Mouse (Mus musculus) midbrain, embryonic 14.5 days (tissue): ENCODE measurements around the gene Bysl. TPM values are rescaled to one million over a fixed set of nuclear protein-coding genes. Genes with fewer than 3 reads are reported as not detected.
A peak's percentile ranks its signal among the peaks of the same experiment; 100 is the strongest.

Source experiments
- ATAC-seq: fragments of 200-750 bp; cut with Nextera tagmentation; 2 replicates; pipeline ENCODE4 v1.8.0; 2017; ENCODE audit warnings: moderate number of reproducible peaks, moderate library complexity; ENCODE audit not compliant: low FRiP score, low TSS enrichment
- DNase-seq: peaks from one replicate; pipeline ENCODE4 v3.0.0-alpha.2; 2015
- H3K27ac ChIP-seq: fragments of 300-500 bp; sonication (generic); replicated peaks from 2 replicates; pipeline ENCODE4 v1.5.1; 2014; ENCODE audit warnings: mild to moderate bottlenecking, low read depth, low read length, moderate library complexity
- H3K27me3 ChIP-seq: fragments of 300-500 bp; sonication (generic); 2 replicates; pipeline ENCODE4 v1.6.1; 2014; ENCODE audit warnings: low read length, control low read depth, mixed read lengths; ENCODE audit not compliant: control insufficient read depth, insufficient read depth
- H3K36me3 ChIP-seq: fragments of 300-500 bp; sonication (generic); 2 replicates; pipeline ENCODE4 v1.6.1; 2014; ENCODE audit warnings: low read length, control low read depth; ENCODE audit not compliant: control insufficient read depth, insufficient read depth
- H3K4me1 ChIP-seq: fragments of 300-500 bp; sonication (generic); 2 replicates; pipeline ENCODE4 v1.6.1; 2014; ENCODE audit warnings: mild to moderate bottlenecking, antibody characterized with exemption, low read length, control low read depth; ENCODE audit not compliant: control insufficient read depth, insufficient read depth
- H3K4me2 ChIP-seq: fragments of 300-500 bp; sonication (generic); 2 replicates; pipeline ENCODE4 v1.6.1; 2014; ENCODE audit warnings: mild to moderate bottlenecking, low read length, moderate library complexity
- H3K4me3 ChIP-seq: fragments of 300-500 bp; sonication (generic); replicated peaks from 2 replicates; pipeline ENCODE4 v1.5.1; 2014; ENCODE audit warnings: low read depth, low read length
- H3K9ac ChIP-seq: fragments of 300-500 bp; sonication (generic); replicated peaks from 2 replicates; pipeline ENCODE4 v1.6.1; 2014; ENCODE audit warnings: mild to moderate bottlenecking, low read length, moderate library complexity
- H3K9me3 ChIP-seq: fragments of 300-500 bp; sonication (generic); 2 replicates; pipeline ENCODE4 v1.6.1; 2016; ENCODE audit warnings: low read length, control low read depth, mixed read lengths; ENCODE audit not compliant: control insufficient read depth
- WGBS: fragments of 180-500 bp; shearing (Covaris S2); extraction: QIAGEN DNeasy Blood & Tissue Kit; methylation state at CpG from one replicate; pipeline ENCODE4 v1.1.7; 2014; 5-methylcytosine and 5-hydroxymethylcytosine counted together
- polyA plus RNA-seq: library from polyadenylated mRNA; unstranded; fragments of >200 nt; fragmentation: Nextera tagmentation; extraction: Ambion mirVana; gene quantifications from 2 replicates; pipeline ENCODE4 v1.2.1, GENCODE M21; 2014

The Bysl gene
- polyA plus RNA-seq, 1 experiment from 2014 or later, result 32.0 TPM

DNA sequence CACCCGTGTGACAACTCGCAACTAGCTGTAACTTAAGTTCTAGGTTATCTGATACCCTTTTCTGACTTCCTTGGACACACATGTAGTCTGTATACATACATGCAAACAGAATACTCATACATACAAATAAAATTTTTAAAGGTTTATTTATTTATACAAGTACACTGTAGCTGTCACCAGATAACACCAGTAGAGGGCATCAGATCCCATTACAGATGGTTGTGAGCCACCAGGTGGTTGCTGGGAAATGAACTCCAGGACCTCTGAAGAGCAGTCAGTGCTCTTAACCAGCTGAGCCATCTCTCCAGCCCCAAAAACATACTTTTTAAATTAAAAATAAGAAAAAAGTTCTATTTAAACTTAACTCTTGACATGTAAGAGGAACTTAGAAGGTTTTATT is 31.7 kb upstream of the Bysl start:
- ATAC-seq (no peak), DNase-seq (no peak)
- WGBS, result 83% methylated on average over 2 of the region's 2 CpGs
- H3K4me2 ChIP-seq, result no peak overlapping the region
- no peaks in the 10 kb centered on the region for H3K9me3 ChIP-seq
- H3K27ac ChIP-seq, result no peak overlapping the region
- no peak overlapping the region for H3K4me3 ChIP-seq
- no peaks in the 10 kb centered on the region for H3K4me1 ChIP-seq
- no peak overlapping the region for H3K9ac ChIP-seq
- H3K27me3 ChIP-seq, result no peaks in the 10 kb centered on the region
- no peaks in the 10 kb centered on the region for H3K36me3 ChIP-seq

DNA sequence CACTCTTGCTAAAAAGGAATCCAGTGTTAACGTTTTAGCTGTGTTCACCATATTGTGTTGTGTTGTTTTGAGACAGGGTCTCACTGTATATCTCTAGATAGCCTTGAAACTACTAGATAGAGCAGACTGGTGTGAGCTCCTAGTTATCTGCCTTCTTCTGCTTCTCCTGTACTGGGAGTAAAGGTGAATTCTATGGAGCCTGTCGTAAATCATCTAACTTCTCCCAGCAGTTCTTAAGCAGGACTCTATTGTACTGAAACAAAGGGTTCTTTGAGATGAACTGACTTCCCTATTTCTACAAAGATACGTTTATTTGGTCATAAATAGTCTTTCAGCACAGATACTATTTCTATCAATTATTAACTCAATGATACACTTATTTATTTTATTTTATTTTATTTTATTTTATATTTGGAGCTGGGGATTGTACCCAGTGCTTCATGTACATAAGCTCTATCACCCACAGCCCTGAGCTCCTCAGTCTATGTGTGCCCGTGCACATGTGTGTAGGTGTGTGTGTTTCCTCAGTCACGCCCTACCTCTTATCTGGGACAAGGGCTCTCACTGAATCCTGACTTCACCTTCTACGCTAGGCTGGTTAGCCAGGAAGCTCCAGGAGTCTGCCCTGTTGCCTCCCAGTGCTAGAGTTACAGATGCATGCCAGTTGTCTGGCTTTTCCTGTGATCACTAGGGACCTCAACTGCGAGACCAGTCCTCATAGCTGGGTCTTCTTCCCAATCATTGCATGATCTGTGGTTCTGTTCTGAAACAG is 22.9 kb upstream of the Bysl start:
- no peak overlapping the region for H3K9ac ChIP-seq
- no peak overlapping the region for H3K27ac ChIP-seq
- H3K27me3 ChIP-seq, result no peaks in the 10 kb centered on the region
- no peak overlapping the region for H3K4me2 ChIP-seq
- H3K9me3 ChIP-seq, result no peaks in the 10 kb centered on the region
- WGBS, result 84% methylated on average over 7 of the region's 7 CpGs
- ATAC-seq, result no peak
- peaks cover 24% of the 10 kb centered on the region for H3K4me1 ChIP-seq
- no peak overlapping the region for H3K4me3 ChIP-seq
- peaks cover 15% of the 10 kb centered on the region; the same call in 1 of the 2 replicates for H3K36me3 ChIP-seq
- no peak for DNase-seq

DNA sequence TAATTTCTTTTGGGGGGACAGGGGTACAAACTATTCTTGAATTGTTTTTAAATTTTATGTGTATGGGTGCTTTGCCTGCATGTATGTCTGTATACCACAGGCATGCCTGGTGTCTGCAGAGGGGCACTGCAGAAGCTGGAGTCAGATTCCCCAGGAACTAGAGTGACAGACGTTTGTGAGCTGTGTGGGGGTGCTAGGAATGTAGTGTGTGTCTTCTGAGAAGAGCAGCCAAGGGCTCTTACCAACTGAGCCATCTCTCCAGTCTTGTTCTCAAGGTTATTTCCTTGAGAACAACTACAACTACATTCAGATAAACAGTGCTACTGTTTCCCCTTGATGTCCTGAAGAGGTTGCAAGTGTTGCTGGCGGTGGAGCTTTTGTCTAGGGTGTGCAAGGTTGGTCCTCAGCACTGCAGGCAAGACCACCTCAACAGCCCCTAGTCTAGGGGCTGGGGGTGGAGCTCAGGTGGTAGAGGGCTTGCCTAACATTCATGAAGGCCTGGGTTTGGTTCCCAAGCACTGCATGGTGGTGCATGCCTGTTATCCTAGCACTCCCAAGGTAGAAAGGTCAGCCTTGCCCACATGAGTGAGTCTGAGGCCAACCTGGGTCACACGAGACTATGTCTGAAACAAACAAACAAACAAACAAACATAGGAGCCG is 21.0 kb upstream of the Bysl start:
- Histone ChIP-seq H3K27ac (no peak overlapping the region), H3K36me3 (peaks cover 15% of the 10 kb centered on the region; the same call in 1 of the 2 replicates), H3K4me1 (peaks cover 26% of the 10 kb centered on the region), H3K4me2 (peak overlapping the region; percentile 67), H3K9me3 (no peaks in the 10 kb centered on the region), H3K27me3 (no peaks in the 10 kb centered on the region), H3K9ac (no peak overlapping the region), H3K4me3 (no peak overlapping the region)
- 76% methylated on average over 4 of the region's 4 CpGs for WGBS
- DNase-seq, result no peak
- ATAC-seq, result no peak

DNA sequence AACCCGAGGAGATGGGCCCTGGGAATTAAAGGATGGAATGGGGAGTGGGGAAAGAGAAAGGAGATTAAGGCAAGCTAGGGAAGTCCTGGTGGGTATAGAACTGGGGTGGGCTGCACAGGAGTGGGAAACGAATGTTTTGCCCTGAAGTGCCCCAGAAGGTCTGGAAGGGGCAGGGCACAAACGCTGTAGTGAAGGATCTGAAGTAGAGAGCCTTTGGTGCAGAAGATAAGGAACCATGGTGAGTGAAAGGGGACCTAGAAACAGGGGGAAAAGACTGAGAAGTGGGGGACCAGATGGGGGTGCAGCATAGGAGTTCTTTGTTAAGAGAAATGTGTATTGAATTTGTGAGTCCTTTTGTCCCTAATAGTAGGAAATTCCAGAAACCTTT is 19.4 kb upstream of the Bysl start, which contains the start of gene Usp49:
Gene Usp49 (plus strand): TSS at position 13 of the 388 bp plus-strand sequence.
- H3K27me3 ChIP-seq, result no peaks in the 10 kb centered on the region
- peaks cover 26% of the 10 kb centered on the region for H3K4me1 ChIP-seq
- peak within 1 kb of the TSS; percentile 67 for H3K4me2 ChIP-seq
- WGBS, result 2% methylated on average over 3 of the region's 3 CpGs
- ATAC-seq (no peak), DNase-seq (no peak)
- peaks cover 12% of the 10 kb centered on the region for H3K36me3 ChIP-seq
- no peaks in the 10 kb centered on the region for H3K9me3 ChIP-seq
- peak within 1 kb of the TSS; percentile 70 for H3K4me3 ChIP-seq
- peak within 1 kb of the TSS; percentile 80 for H3K9ac ChIP-seq
- H3K27ac ChIP-seq, result peak within 1 kb of the TSS; percentile 95

DNA sequence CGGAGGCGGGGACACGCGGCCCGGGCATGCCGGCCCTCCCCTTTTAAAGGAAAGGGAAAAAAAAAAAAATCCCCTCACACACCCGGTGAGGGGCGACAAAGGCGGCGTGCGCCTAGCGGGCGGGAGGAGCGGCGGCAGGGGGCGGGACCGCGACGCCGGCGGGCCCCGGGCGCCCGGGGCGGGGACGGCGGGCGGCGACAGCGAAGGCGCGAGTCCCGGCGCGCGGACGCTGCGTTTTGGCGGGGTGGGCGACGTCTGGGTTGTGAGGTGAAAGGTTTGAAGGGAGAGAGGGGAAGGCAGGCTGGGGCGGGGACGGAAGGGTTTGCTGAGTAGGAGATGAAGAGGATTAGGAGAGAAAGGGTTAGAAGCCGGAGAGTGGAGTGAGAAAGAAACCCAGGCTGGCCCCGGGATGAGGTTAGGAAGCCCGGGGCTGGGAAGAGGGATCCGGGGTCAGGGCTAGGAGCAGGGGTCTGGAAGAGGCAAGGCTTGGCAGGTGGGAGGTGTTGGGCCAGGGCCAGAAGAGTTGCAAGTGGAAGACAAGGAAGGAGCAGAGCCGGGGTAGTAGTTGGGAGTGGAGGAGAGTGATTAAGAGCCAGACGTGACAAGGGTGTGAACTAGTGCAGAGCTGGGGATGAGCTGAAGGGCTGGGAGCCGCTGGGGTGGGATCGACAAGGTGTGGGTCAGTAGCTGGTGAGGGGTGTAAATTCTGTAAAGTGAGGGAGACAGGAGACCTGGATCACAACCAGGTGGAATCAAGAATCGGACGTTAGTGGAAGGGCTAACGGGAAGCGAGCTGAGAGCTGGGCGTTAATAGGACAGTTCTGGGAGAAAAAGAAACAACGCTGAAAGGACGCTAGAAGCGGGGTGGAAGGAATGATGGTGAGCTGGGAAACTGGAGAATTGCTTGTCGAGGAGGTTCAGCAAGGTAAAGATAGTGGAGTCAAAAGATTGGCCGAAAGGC is 18.7 kb upstream of the Bysl start:
- peak overlapping the region; percentile 80 for H3K9ac ChIP-seq
- peak overlapping the region; percentile 70 for H3K4me3 ChIP-seq
- peaks cover 26% of the 10 kb centered on the region for H3K4me1 ChIP-seq
- H3K27me3 ChIP-seq, result no peaks in the 10 kb centered on the region
- peak overlapping the region; percentile 95 for H3K27ac ChIP-seq
- H3K36me3 ChIP-seq, result peaks cover 11% of the 10 kb centered on the region
- peak; percentile 46 for ATAC-seq
- peak overlapping the region; percentile 67 for H3K4me2 ChIP-seq
- no peaks in the 10 kb centered on the region for H3K9me3 ChIP-seq
- peak; percentile 60 for DNase-seq
- WGBS, result under 1% methylated on average over 61 of the region's 61 CpGs

DNA sequence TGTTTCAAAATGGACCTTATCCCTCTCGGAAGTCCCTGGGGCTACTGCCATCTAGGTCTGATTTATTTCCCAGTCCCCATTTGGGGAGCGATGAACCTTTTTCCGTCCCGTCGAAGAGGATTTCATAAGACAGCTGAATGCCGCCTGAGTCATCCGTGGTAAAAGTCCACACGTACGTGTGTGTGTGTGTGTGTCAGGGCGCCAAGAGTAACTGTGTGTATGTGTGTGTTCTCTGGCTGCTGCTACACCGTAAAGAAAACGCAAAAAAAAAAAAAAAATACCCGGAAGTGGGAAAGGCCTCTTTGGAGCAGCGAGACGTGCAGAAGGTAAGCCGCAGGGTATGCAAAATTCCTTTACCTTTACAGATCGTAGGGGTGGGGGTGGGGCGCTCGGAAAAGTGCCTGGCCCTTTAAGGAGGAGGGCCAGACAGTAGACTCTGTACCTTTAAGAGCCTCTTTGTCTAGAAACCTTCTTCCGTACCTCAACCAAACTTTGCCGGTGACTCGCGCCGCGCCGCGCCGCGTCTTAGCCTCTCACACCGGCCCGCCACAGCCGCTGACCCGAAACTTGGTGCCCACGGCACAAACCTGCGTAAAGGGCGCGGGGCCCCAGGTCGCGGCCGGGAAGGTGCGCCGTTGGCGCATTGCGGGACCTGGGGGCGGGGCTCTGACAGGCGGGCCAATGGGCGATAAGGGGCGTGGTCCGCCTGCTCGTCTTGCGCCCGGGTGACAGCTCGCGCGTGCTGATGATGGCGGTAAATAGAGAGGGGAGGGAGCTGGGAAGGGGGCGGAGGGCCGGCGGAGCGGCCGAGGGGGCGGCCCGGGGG is 17.8 kb upstream of the Bysl start:
- Histone ChIP-seq H3K4me1 (peaks cover 26% of the 10 kb centered on the region), H3K27me3 (no peaks in the 10 kb centered on the region), H3K9ac (peak overlapping the region; percentile 80), H3K9me3 (no peaks in the 10 kb centered on the region), H3K4me3 (peak overlapping the region; percentile 70), H3K36me3 (peaks cover 12% of the 10 kb centered on the region), H3K4me2 (peak overlapping the region; percentile 67), H3K27ac (peak overlapping the region; percentile 95)
- WGBS, result under 1% methylated on average over 62 of the region's 63 CpGs
- DNase-seq, result peak; percentile 98
- ATAC-seq, result peak; percentile 95

DNA sequence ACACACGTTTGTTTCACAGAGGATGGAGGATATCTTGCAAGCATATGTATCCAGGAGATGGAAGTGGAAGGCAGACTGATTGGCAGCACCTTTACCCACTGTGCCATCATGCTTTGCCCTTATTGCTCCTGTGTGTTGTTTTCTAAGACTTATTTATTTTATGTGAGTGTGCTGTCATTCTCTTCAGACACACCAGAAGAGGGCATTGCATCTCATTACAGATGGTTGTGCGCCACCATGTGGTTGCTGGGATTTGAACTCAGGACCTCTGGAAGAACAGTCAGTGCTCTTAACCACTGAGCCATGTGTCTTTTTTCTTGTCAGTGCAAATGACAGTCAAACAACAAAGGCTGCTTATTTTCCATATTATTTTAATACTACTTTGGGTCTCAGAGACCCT is 16.5 kb upstream of the Bysl start:
- no peaks in the 10 kb centered on the region for H3K9me3 ChIP-seq
- H3K4me1 ChIP-seq, result peaks cover 25% of the 10 kb centered on the region
- H3K36me3 ChIP-seq, result peaks cover 24% of the 10 kb centered on the region
- ATAC-seq (no peak), DNase-seq (no peak)
- 87% methylated on average over 2 of the region's 2 CpGs for WGBS
- no peak overlapping the region for H3K4me2 ChIP-seq
- no peak overlapping the region for H3K27ac ChIP-seq
- no peak overlapping the region for H3K4me3 ChIP-seq
- no peak overlapping the region for H3K9ac ChIP-seq
- H3K27me3 ChIP-seq, result no peaks in the 10 kb centered on the region

DNA sequence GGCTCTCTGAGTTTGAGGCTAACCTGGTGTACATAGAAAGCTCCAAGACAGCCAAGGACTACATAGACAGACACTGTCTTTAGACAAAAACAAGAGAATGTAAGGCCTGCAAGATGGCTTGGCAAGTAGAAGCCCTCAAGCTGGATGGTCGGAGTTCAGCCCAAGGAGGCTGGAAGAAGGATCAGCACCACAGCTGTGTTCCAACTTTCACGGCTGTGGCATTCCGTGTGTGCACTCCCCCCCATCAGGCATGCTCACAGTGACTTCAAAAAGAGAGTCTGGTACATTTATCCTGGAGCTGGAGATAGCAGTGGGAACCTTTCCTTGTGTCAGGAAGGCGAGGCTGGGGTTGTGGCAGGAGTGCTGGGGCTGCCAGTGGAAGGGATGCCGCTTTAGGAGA is 14.7 kb upstream of the Bysl start:
- 90% methylated on average over 5 of the region's 5 CpGs for WGBS
- no peaks in the 10 kb centered on the region for H3K27me3 ChIP-seq
- peaks cover 35% of the 10 kb centered on the region for H3K36me3 ChIP-seq

More for the DNA sequence above, 14.7 kb upstream of the Bysl start:
- Histone ChIP-seq H3K4me3 (no peak overlapping the region), H3K27ac (no peak overlapping the region), H3K4me1 (peaks cover 9% of the 10 kb centered on the region), H3K9ac (no peak overlapping the region), H3K9me3 (no peaks in the 10 kb centered on the region), H3K4me2 (no peak overlapping the region)
- no peak for DNase-seq
- ATAC-seq, result no peak
